Mouse (Mus musculus) intestine, postnatal 0 days (tissue): Measurements from ENCODE around the gene Yjefn3. TPM values are rescaled to one million over a fixed set of nuclear protein-coding genes. Genes with fewer than 3 reads are reported as not detected.

ENCODE experiments used
- ATAC-seq: fragments of 200-750 bp; cut with Nextera tagmentation; 2 replicates; pipeline ENCODE4 v1.8.0; 2017; ENCODE audit warnings: mild to moderate bottlenecking, moderate TSS enrichment, moderate library complexity
- H3K27ac ChIP-seq: fragments of 300-500 bp; sonication (generic); 2 replicates; pipeline ENCODE4 v1.5.1; 2014; ENCODE audit warnings: mild to moderate bottlenecking, low read depth, low read length, moderate library complexity
- H3K27me3 ChIP-seq: fragments of 300-500 bp; sonication (generic); replicated peaks from 2 replicates; pipeline ENCODE4 v1.6.1; 2014; ENCODE audit warnings: low read length, mixed read lengths; ENCODE audit not compliant: control insufficient read depth, insufficient read depth
- H3K36me3 ChIP-seq: fragments of 300-500 bp; sonication (generic); 2 replicates; pipeline ENCODE4 v1.6.1; 2014; ENCODE audit warnings: mild to moderate bottlenecking, moderate library complexity; ENCODE audit not compliant: control insufficient read depth, insufficient read depth
- H3K4me1 ChIP-seq: fragments of 300-500 bp; sonication (generic); replicated peaks from 2 replicates; pipeline ENCODE4 v1.6.1; 2014; ENCODE audit warnings: antibody characterized with exemption, low read length, mixed read lengths; ENCODE audit not compliant: control insufficient read depth, insufficient read depth
- H3K4me2 ChIP-seq: fragments of 300-500 bp; sonication (generic); replicated peaks from 2 replicates; pipeline ENCODE4 v1.6.1; 2014; ENCODE audit warnings: low read depth, mild to moderate bottlenecking, moderate library complexity
- H3K4me3 ChIP-seq: fragments of 300-500 bp; sonication (generic); 2 replicates; pipeline ENCODE4 v1.5.1; 2014; ENCODE audit warnings: low read depth, low read length
- H3K9ac ChIP-seq: fragments of 300-500 bp; sonication (generic); 2 replicates; pipeline ENCODE4 v1.6.1; 2014; ENCODE audit warnings: mild to moderate bottlenecking, low read depth, low read length
- H3K9me3 ChIP-seq: fragments of 300-500 bp; sonication (generic); 2 replicates; pipeline ENCODE4 v1.6.1; 2016; ENCODE audit warnings: mixed run types; ENCODE audit not compliant: control insufficient read depth
- CTCF ChIP-seq: sonication (generic); IDR thresholded peaks from 2 replicates; pipeline ENCODE4 v1.5.1; 2016; ENCODE audit warnings: low read depth, mild to moderate bottlenecking, control low read depth, antibody characterized with exemption, moderate library complexity
- WGBS: fragments of 180-500 bp; shearing (Covaris S2); extraction: QIAGEN DNeasy Blood & Tissue Kit; methylation state at CpG from one replicate; pipeline ENCODE4 v1.1.7; 2014; 5-methylcytosine and 5-hydroxymethylcytosine counted together
- polyA plus RNA-seq: library from polyadenylated mRNA; unstranded; fragments of >200 nt; fragmentation: Nextera tagmentation; extraction: Ambion mirVana; gene quantifications from 2 replicates; pipeline ENCODE4 v1.2.1, GENCODE M21; 2015

Yjefn3 gene
- polyA plus RNA-seq, 1 experiment from 2014 or later = 2.2 TPM

GRCm38 (mm10) chr8:69847167-69848065 is 55.1 kb downstream of the Yjefn3 start:
- Histone ChIP-seq H3K36me3 (no peaks in the 10 kb centered on the region), H3K4me1 (no peaks in the 10 kb centered on the region), H3K4me2 (no peak overlapping the region), H3K4me3 (no peak overlapping the region), H3K9ac (no peak overlapping the region), H3K27me3 (no peaks in the 10 kb centered on the region), H3K27ac (no peak overlapping the region), H3K9me3 (no peaks in the 10 kb centered on the region)
- no peak for TF ChIP-seq CTCF
- 65% methylated on average over 3 of the region's 3 CpGs for WGBS
- no peak for ATAC-seq

Other genes starting within 250 kb of the Yjefn3 start
- gene Zfp964, start 248.2 kb downstream of the Yjefn3 start, polyA plus RNA-seq = 0.69 and 0.78 TPM in 2 replicates
- 9.9 and 10.8 TPM in 2 replicates for gene Zfp869, start 192.0 kb downstream of the Yjefn3 start, polyA plus RNA-seq
- gene Zfp963, start 152.7 kb downstream of the Yjefn3 start, polyA plus RNA-seq = 4.6 and 5.0 TPM in 2 replicates
- 0.43 TPM in 1 of 2 replicates, not detected in the other for gene Gm20422, start 127.8 kb downstream of the Yjefn3 start, polyA plus RNA-seq
- 18.6 and 20.5 TPM in 2 replicates for gene Atp13a1, start 111.5 kb downstream of the Yjefn3 start, polyA plus RNA-seq
- gene Zfp866, start 111.5 kb downstream of the Yjefn3 start, polyA plus RNA-seq = 6.1 and 6.5 TPM in 2 replicates
- 7.5 and 7.8 TPM in 2 replicates for gene Gmip, start 94.0 kb downstream of the Yjefn3 start, polyA plus RNA-seq
- gene Lpar2, start 80.3 kb downstream of the Yjefn3 start, polyA plus RNA-seq = 0.18 and 0.24 TPM in 2 replicates
- gene Pbx4, start 70.2 kb downstream of the Yjefn3 start, polyA plus RNA-seq = 2.7 and 4.7 TPM in 2 replicates
- 0.22 and 0.25 TPM in 2 replicates for gene Cilp2, start 15.0 kb downstream of the Yjefn3 start, polyA plus RNA-seq
- 1.2 and 2.3 TPM in 2 replicates for gene Tssk6, start 528 bp downstream of the Yjefn3 start, polyA plus RNA-seq
- gene Ndufa13, start 154 bp downstream of the Yjefn3 start, polyA plus RNA-seq = 310 and 317 TPM in 2 replicates
- 42.6 and 43.3 TPM in 2 replicates for gene Gatad2a, start 93.7 kb upstream of the Yjefn3 start, polyA plus RNA-seq
- 23.6 and 26.3 TPM in 2 replicates for gene Mau2, start 140.0 kb upstream of the Yjefn3 start, polyA plus RNA-seq
- gene Sugp1, start 140.1 kb upstream of the Yjefn3 start, polyA plus RNA-seq = 17.7 and 18.4 TPM in 2 replicates
- 305 and 315 TPM in 2 replicates for gene Tm6sf2, start 170.2 kb upstream of the Yjefn3 start, polyA plus RNA-seq
- gene Hapln4, start 180.7 kb upstream of the Yjefn3 start, polyA plus RNA-seq = not detected in 2 replicates
- gene Ncan, start 218.2 kb upstream of the Yjefn3 start, polyA plus RNA-seq = 0.31 and 0.39 TPM in 2 replicates
- gene Nr2c2ap, start 228.6 kb upstream of the Yjefn3 start, polyA plus RNA-seq = 44.0 and 44.1 TPM in 2 replicates
- 11.1 and 11.2 TPM in 2 replicates for gene Rfxank, start 236.4 kb upstream of the Yjefn3 start, polyA plus RNA-seq
- 29.2 and 32.5 TPM in 2 replicates for gene Borcs8, start 236.8 kb upstream of the Yjefn3 start, polyA plus RNA-seq
- 0.12 TPM in 1 of 2 replicates, not detected in the other for gene Mef2b, start 237.0 kb upstream of the Yjefn3 start, polyA plus RNA-seq